Mouse (Mus musculus) MEL (cell line): ENCODE results near the gene Tgfbr3. TPM values are rescaled to one million over a fixed set of nuclear protein-coding genes. Genes with fewer than 3 reads are reported as not detected.
A peak's percentile ranks its signal among the peaks of the same experiment; 100 is the strongest.

Experiments
- DNase-seq: peaks from one replicate; pipeline ENCODE4 v3.0.0; 2011; ENCODE audit warnings: low read depth, low spot score
- H3K27ac ChIP-seq: 2 replicates; pipeline ENCODE4 v1.5.1; 2012; ENCODE audit warnings: low read depth, mild to moderate bottlenecking, control low read depth, low read length, moderate library complexity; ENCODE audit not compliant: control insufficient read depth
- H3K27me3 ChIP-seq, 2 experiments: fragments of 150-350 bp in 1 of 2; sonication (generic) in 1 of 2; 2 replicates each; pipeline ENCODE4 v1.6.1; 2012; ENCODE audit warnings: low read length in 2 of 2, mild to moderate bottlenecking in 2 of 2, improper control_type of control experiment in 1 of 2, moderate library complexity in 1 of 2; ENCODE audit not compliant: insufficient read depth in 2 of 2, control insufficient read depth in 1 of 2
- H3K36me3 ChIP-seq, 2 experiments: 2 replicates each; pipeline ENCODE4 v1.6.1; 2012 to 2014; ENCODE audit warnings: low read length in 2 of 2, improper control_type of control experiment in 1 of 2, inconsistent platforms in 1 of 2, mild to moderate bottlenecking in 1 of 2; ENCODE audit not compliant: insufficient read depth in 2 of 2, control insufficient read depth in 1 of 2
- H3K4me1 ChIP-seq, 2 experiments: fragments of 150-350 bp in 1 of 2; sonication (generic) in 1 of 2; 2 replicates each; pipeline ENCODE4 v1.6.1; 2012; ENCODE audit warnings: low read length in 2 of 2, improper control_type of control experiment in 1 of 2, mild to moderate bottlenecking in 1 of 2; ENCODE audit not compliant: insufficient read depth in 2 of 2, control insufficient read depth in 1 of 2
- H3K4me3 ChIP-seq, 2 experiments: fragments of 150-350 bp in 1 of 2; sonication (generic) in 1 of 2; 2 replicates each; pipeline ENCODE4 v1.5.1; 2012; ENCODE audit warnings: low read depth in 2 of 2, low read length in 2 of 2, mild to moderate bottlenecking in 2 of 2, moderate library complexity in 2 of 2, control low read depth in 1 of 2, improper control_type of control experiment in 1 of 2; ENCODE audit not compliant: control insufficient read depth in 1 of 2, insufficient read depth in 1 of 2
- H3K79me2 ChIP-seq: 2 replicates; pipeline ENCODE4 v1.6.1; 2012; ENCODE audit warnings: mild to moderate bottlenecking, low read length, moderate library complexity; ENCODE audit not compliant: control insufficient read depth, poor library complexity, insufficient read depth
- H3K9ac ChIP-seq: 2 replicates; pipeline ENCODE4 v1.6.1; 2012; ENCODE audit warnings: low read depth, mild to moderate bottlenecking, control low read depth, low read length, moderate library complexity; ENCODE audit not compliant: control insufficient read depth, poor library complexity, severe bottlenecking
- H3K9me3 ChIP-seq: fragments of 150-350 bp; sonication (generic); replicated peaks from 2 replicates; pipeline ENCODE4 v1.6.1; 2012; ENCODE audit warnings: mild to moderate bottlenecking, low read length, improper control_type of control experiment, moderate library complexity; ENCODE audit not compliant: insufficient read depth
- BHLHE40 ChIP-seq: IDR thresholded peaks from 2 replicates; pipeline ENCODE4 v1.6.1; 2012; ENCODE audit warnings: low read depth, mild to moderate bottlenecking, inconsistent platforms, low read length, improper control_type of control experiment, borderline replicate concordance
- ELF1 ChIP-seq: IDR thresholded peaks from 2 replicates; pipeline ENCODE4 v1.6.1; 2014; ENCODE audit warnings: low read depth, mild to moderate bottlenecking, inconsistent platforms, low read length, improper control_type of control experiment, moderate library complexity
- EP300 ChIP-seq, 2 experiments: IDR thresholded peaks; 2 replicates each; pipeline ENCODE4 v1.6.1; 2011; ENCODE audit warnings: improper control_type of control experiment in 2 of 2, low read length in 2 of 2, low read depth in 1 of 2, mild to moderate bottlenecking in 1 of 2
- GABPA ChIP-seq: IDR thresholded peaks from 2 replicates; pipeline ENCODE4 v1.6.1; 2012; ENCODE audit warnings: low read depth, mild to moderate bottlenecking, inconsistent platforms, low read length, improper control_type of control experiment, moderate library complexity
- GATA1 ChIP-seq: IDR thresholded peaks from 2 replicates; pipeline ENCODE4 v1.6.1; 2011; ENCODE audit warnings: low read depth, low read length, improper control_type of control experiment
- HCFC1 ChIP-seq: IDR thresholded peaks from 2 replicates; pipeline ENCODE4 v1.6.1; 2012; ENCODE audit warnings: low read depth, mild to moderate bottlenecking, inconsistent platforms, low read length, improper control_type of control experiment, moderate library complexity
- MAFK ChIP-seq: IDR thresholded peaks from 2 replicates; pipeline ENCODE4 v1.6.1; 2011; ENCODE audit warnings: low read depth, mild to moderate bottlenecking, low read length, improper control_type of control experiment, borderline replicate concordance
- MAX ChIP-seq: IDR thresholded peaks from 2 replicates; pipeline ENCODE4 v1.6.1; 2011; ENCODE audit warnings: low read length, improper control_type of control experiment
- MAZ ChIP-seq: IDR thresholded peaks from 2 replicates; pipeline ENCODE4 v1.6.1; 2012; ENCODE audit warnings: low read depth, mild to moderate bottlenecking, inconsistent platforms, low read length, improper control_type of control experiment
- MXI1 ChIP-seq: IDR thresholded peaks from 2 replicates; pipeline ENCODE4 v1.6.1; 2011; ENCODE audit warnings: mild to moderate bottlenecking, low read depth, low read length, improper control_type of control experiment
- MYB ChIP-seq: IDR thresholded peaks from 2 replicates; pipeline ENCODE4 v1.6.1; 2011; ENCODE audit warnings: mild to moderate bottlenecking, low read depth, low read length, improper control_type of control experiment
- MYC ChIP-seq: IDR thresholded peaks from 2 replicates; pipeline ENCODE4 v1.6.1; 2011; ENCODE audit warnings: low read depth, mild to moderate bottlenecking, low read length, improper control_type of control experiment, moderate library complexity
- NELFE ChIP-seq: IDR thresholded peaks from 2 replicates; pipeline ENCODE4 v1.6.1; 2011; ENCODE audit warnings: low read depth, low read length, improper control_type of control experiment
- POLR2A ChIP-seq, 2 experiments: IDR thresholded peaks; 2 replicates each; pipeline ENCODE4 v1.6.1; 2011 to 2012; ENCODE audit warnings: low read length in 2 of 2, mild to moderate bottlenecking in 2 of 2, control low read depth in 1 of 2, improper control_type of control experiment in 1 of 2, low read depth in 1 of 2, moderate library complexity in 1 of 2; ENCODE audit not compliant: control insufficient read depth in 1 of 2, insufficient read depth in 1 of 2, poor library complexity in 1 of 2
- POLR2AphosphoS2 ChIP-seq: IDR thresholded peaks from 2 replicates; pipeline ENCODE4 v1.6.1; 2011; ENCODE audit warnings: low read length, improper control_type of control experiment
- POLR2AphosphoS5 ChIP-seq: IDR thresholded peaks from 2 replicates; pipeline ENCODE4 v1.6.1; 2012; ENCODE audit warnings: low read depth, borderline replicate concordance, mild to moderate bottlenecking, inconsistent platforms, low read length, moderate library complexity, mixed read lengths
- RCOR1 ChIP-seq: IDR thresholded peaks from 2 replicates; pipeline ENCODE4 v1.6.1; 2012; ENCODE audit warnings: low read depth, mild to moderate bottlenecking, inconsistent platforms, low read length, improper control_type of control experiment
- SIN3A ChIP-seq: IDR thresholded peaks from 2 replicates; pipeline ENCODE4 v1.6.1; 2012; ENCODE audit warnings: low read length, improper control_type of control experiment, inconsistent platforms
- SMC3 ChIP-seq: IDR thresholded peaks from 2 replicates; pipeline ENCODE4 v1.6.1; 2011; ENCODE audit warnings: low read depth, low read length, improper control_type of control experiment
- TBP ChIP-seq: IDR thresholded peaks from 2 replicates; pipeline ENCODE4 v1.8.0; 2011; ENCODE audit warnings: low read depth, low read length, improper control_type of control experiment
- USF1 ChIP-seq: IDR thresholded peaks from 2 replicates; pipeline ENCODE4 v1.6.1; 2014; ENCODE audit warnings: low read depth, mild to moderate bottlenecking, inconsistent platforms, low read length, improper control_type of control experiment, moderate library complexity
- ZC3H11A ChIP-seq: IDR thresholded peaks from 2 replicates; pipeline ENCODE4 v1.6.1; 2012; ENCODE audit warnings: low read depth, mild to moderate bottlenecking, inconsistent platforms, low read length, improper control_type of control experiment
- ZKSCAN1 ChIP-seq: IDR thresholded peaks from 2 replicates; pipeline ENCODE4 v1.6.1; 2012; ENCODE audit warnings: low read depth, mild to moderate bottlenecking, inconsistent platforms, low read length, improper control_type of control experiment, moderate library complexity
- ZNF384 ChIP-seq: IDR thresholded peaks from 2 replicates; pipeline ENCODE4 v1.6.1; 2012; ENCODE audit warnings: low read depth, mild to moderate bottlenecking, inconsistent platforms, low read length, improper control_type of control experiment
- polyA plus RNA-seq, 2 experiments: library from polyadenylated mRNA; stranded (reverse) in 1 of 2; unstranded in 1 of 2; fragments of >175 nt in 1 of 2; fragments of >200 nt in 1 of 2; gene quantifications; 2 replicates each; pipeline versions ENCODE4 v1.2.1 to v1.2.4; 2012; ENCODE audit warnings: low replicate concordance in 2 of 2, low read depth in 1 of 2; ENCODE audit not compliant: insufficient read length in 2 of 2, insufficient read depth in 1 of 2, missing spikeins in 1 of 2
- total RNA-seq: library from RNA; depleted of rRNA; stranded (reverse); fragments of 300-350 nt; gene quantifications from 2 replicates; pipeline ENCODE4 v1.2.3, GENCODE M21; 2012

Gene Tgfbr3
- total and polyA plus RNA-seq, 3 experiments: 3.0 to 5.9 TPM; not detected in 1

DNA sequence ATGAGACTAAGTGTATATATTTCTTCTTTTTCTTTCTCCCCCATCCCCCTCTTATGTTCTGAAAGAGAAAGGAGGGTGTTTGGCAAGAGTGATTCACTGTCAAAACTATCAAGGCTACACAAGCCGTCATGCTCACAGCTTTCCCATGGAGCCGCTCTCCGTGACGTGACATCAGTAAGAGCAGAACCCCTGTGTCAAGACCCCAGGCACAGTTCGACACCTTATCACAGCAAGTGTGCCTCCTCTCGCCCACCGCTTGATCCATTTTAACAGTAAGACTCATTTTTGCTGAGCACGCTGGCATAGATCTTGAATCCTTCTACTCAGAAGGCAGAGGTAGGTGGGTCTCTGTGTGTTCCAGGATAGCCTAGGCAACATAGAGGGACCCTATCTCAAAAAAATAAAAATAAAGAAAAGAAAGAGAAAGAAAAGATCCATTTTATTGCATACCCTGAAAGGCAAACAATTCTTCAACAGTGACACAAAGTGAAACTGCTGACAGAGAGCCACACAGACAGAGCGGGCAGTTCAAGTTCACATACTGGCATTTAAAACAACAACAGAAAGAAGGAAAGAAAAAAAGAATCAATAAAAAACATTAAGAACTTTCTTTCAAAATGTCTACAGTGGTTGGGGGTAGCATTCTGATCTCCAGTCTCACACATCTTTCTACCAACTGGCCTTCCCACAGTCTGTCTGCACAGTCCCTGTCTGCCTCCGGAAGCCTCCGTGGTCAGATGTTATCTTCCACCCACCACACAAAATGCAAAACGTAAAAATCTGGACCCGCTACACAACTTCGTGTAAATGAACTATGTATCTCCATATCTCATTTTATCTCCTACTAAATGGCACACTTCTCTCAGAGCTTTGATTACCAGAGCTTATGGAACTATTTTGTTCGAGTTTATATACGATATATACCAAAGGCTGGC is 24.7 kb downstream of the Tgfbr3 start:
- Histone ChIP-seq H3K27me3 (no peaks in the 10 kb centered on the region), H3K9me3 (no peaks in the 10 kb centered on the region), H3K9ac (no peak overlapping the region), H3K4me3 (0 out of 4 replicates have a peak overlapping the region, but pooled peaks of 1 of the 2 experiments have one; percentile 12)
- TF ChIP-seq BHLHE40 (peak; percentile 32; the same call in 1 of the 2 replicates), GATA1 (peak; percentile 37; the same call in 1 of the 2 replicates), MAZ (no peak), TBP (no peak), EP300 (IDR thresholded peaks at IDR 0.05; ENCODE audit: low read depth in 1 of 2, low read length in 2 of 2) (0 out of 4 replicates have a peak, but pooled peaks of 1 of the 2 experiments have one; percentile 16), RCOR1 (peak; percentile 62)
- TF ChIP-seq, all 39 proteins: peak for 4
- H3K36me3 ChIP-seq: no peaks in the 10 kb centered on the region
- DNase-seq: peak; percentile 37
- no peak overlapping the region for H3K27ac ChIP-seq
- H3K79me2 ChIP-seq: no peaks in the 10 kb centered on the region
- H3K4me1 ChIP-seq: no peaks in the 10 kb centered on the region; a peak in 1 of 4 replicates

GRCm38 (mm10) chr5:107263836-107264235 is 25.6 kb downstream of the Tgfbr3 start:
- H3K4me1 ChIP-seq: no peaks in the 10 kb centered on the region; a peak in 1 of 4 replicates
- H3K9me3 ChIP-seq: no peaks in the 10 kb centered on the region
- no peaks in the 10 kb centered on the region for H3K36me3 ChIP-seq
- H3K27ac ChIP-seq: no peak overlapping the region
- no peak overlapping the region for H3K4me3 ChIP-seq
- H3K79me2 ChIP-seq: no peaks in the 10 kb centered on the region
- TF ChIP-seq ZC3H11A (peak; percentile 17; the same call in 1 of the 2 replicates), MYB (no peak)
- H3K27me3 ChIP-seq: no peaks in the 10 kb centered on the region
- no peak overlapping the region for H3K9ac ChIP-seq
- no peak for DNase-seq

DNA sequence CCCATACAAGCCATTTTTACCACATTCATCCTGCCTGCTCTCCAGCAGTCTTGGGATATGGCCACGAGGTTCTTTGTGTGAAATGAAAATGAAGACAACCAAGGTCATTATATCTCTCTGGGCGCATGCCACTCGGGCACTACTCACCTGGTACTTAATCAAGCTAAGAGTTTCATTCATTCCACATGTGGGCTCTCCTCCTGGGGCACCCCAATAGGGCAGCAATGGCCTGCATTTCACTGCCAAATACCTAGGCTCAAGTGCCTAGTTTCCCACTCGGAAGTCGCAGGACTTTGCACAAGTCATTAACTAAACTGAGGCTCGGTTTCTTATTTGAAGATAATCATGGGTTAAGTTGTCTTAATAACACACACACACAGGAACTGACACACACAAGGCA is 27.5 kb downstream of the Tgfbr3 start:
- H3K27me3 ChIP-seq: no peaks in the 10 kb centered on the region
- no peak for DNase-seq
- H3K9ac ChIP-seq: no peak overlapping the region
- no peak overlapping the region for H3K27ac ChIP-seq
- no peak overlapping the region for H3K4me3 ChIP-seq
- no peaks in the 10 kb centered on the region; a peak in 1 of 4 replicates for H3K4me1 ChIP-seq
- H3K79me2 ChIP-seq: no peaks in the 10 kb centered on the region
- no peaks in the 10 kb centered on the region for H3K9me3 ChIP-seq
- H3K36me3 ChIP-seq: no peaks in the 10 kb centered on the region
- TF ChIP-seq USF1 (no peak), POLR2AphosphoS5 (no peak), SMC3 (no peak), POLR2A (IDR thresholded peaks at IDR 0.05; ENCODE audit: control insufficient read depth in 1 of 2, insufficient read depth in 1 of 2, low read depth in 1 of 2, low read length in 2 of 2, poor library complexity in 1 of 2) (no peak), MXI1 (no peak), POLR2AphosphoS2 (no peak), ZNF384 (no peak), NELFE (no peak), HCFC1 (no peak), SIN3A (no peak), GATA1 (no peak), EP300 (IDR thresholded peaks at IDR 0.05; ENCODE audit: low read depth in 1 of 2, low read length in 2 of 2) (no peak), MAX (no peak), MAFK (no peak), MYC (no peak), ELF1 (no peak), ZKSCAN1 (no peak), GABPA (no peak)
